Mouse (Mus musculus) ES-E14 (cell line): ENCODE measurements around the gene Ccpg1. TPM values are rescaled to one million over a fixed set of nuclear protein-coding genes. Genes with fewer than 3 reads are reported as not detected.

ENCODE experiments used
- DNase-seq: peaks from one replicate; pipeline ENCODE4 v3.0.0-alpha.2; 2013; ENCODE audit warnings: low read depth, low spot score
- H3K27ac ChIP-seq: 2 replicates; pipeline ENCODE4 v1.5.1; 2012; ENCODE audit warnings: low read depth, mild to moderate bottlenecking, low read length, moderate library complexity, mixed read lengths; ENCODE audit not compliant: poor library complexity, insufficient read depth, severe bottlenecking
- H3K36me3 ChIP-seq: 2 replicates; pipeline ENCODE4 v1.6.1; 2012; ENCODE audit warnings: mild to moderate bottlenecking, low read length, moderate library complexity, mixed read lengths; ENCODE audit not compliant: control insufficient read depth, poor library complexity, insufficient read depth, severe bottlenecking
- H3K4me1 ChIP-seq, 2 experiments: fragments of 150-350 bp in 1 of 2; sonication (generic) in 1 of 2; 2 replicates each; pipeline ENCODE4 v1.6.1; 2012; ENCODE audit warnings: low read length in 2 of 2, mild to moderate bottlenecking in 1 of 2, mixed read lengths in 1 of 2; ENCODE audit not compliant: control insufficient read depth in 2 of 2, insufficient read depth in 2 of 2, poor library complexity in 1 of 2
- H3K4me3 ChIP-seq, 2 experiments: fragments of 150-350 bp in 1 of 2; sonication (generic) in 1 of 2; 2 replicates each; pipeline ENCODE4 v1.5.1; 2012; ENCODE audit warnings: low read length in 2 of 2, low read depth in 1 of 2, mild to moderate bottlenecking in 1 of 2, mixed read lengths in 1 of 2; ENCODE audit not compliant: insufficient read depth in 1 of 2, poor library complexity in 1 of 2, severe bottlenecking in 1 of 2
- H3K9ac ChIP-seq: 2 replicates; pipeline ENCODE4 v1.6.1; 2012; ENCODE audit warnings: low read depth, mild to moderate bottlenecking, low read length, mixed read lengths; ENCODE audit not compliant: poor library complexity, insufficient read depth, severe bottlenecking
- H3K9me3 ChIP-seq: fragments of 150-350 bp; sonication (generic); 2 replicates; pipeline ENCODE4 v1.6.1; 2012; ENCODE audit warnings: low read depth, mild to moderate bottlenecking, low read length; ENCODE audit not compliant: control insufficient read depth, insufficient read depth
- CHD2 ChIP-seq: IDR thresholded peaks from 2 replicates; pipeline ENCODE4 v1.6.1; 2014; ENCODE audit warnings: mild to moderate bottlenecking, low read depth, low read length, inconsistent platforms
- HCFC1 ChIP-seq: IDR thresholded peaks from 2 replicates; pipeline ENCODE4 v1.6.1; 2012; ENCODE audit warnings: low read length, inconsistent platforms, borderline replicate concordance; ENCODE audit not compliant: insufficient read depth
- MAFK ChIP-seq: IDR thresholded peaks from 2 replicates; pipeline ENCODE4 v1.6.1; 2014; ENCODE audit warnings: mild to moderate bottlenecking, low read depth, low read length, inconsistent platforms; ENCODE audit not compliant: insufficient read depth
- ZC3H11A ChIP-seq: IDR thresholded peaks from 2 replicates; pipeline ENCODE4 v1.6.1; 2012; ENCODE audit warnings: low read depth, mild to moderate bottlenecking, inconsistent platforms, low read length, borderline replicate concordance
- ZNF384 ChIP-seq: IDR thresholded peaks from 2 replicates; pipeline ENCODE4 v1.6.1; 2012; ENCODE audit warnings: low read depth, low read length, inconsistent platforms
- in situ Hi-C, 2 experiments: fragments of 600-800 bp; cut with MboI; formaldehyde crosslinking; loops; one replicate each; pipeline ENCODE4 v1.15.1; 2025; ENCODE audit warnings: low sequenced_read_pairs in 2 of 2, inconsistent platforms in 1 of 2; ENCODE audit not compliant: unreplicated experiment in 2 of 2
- total RNA-seq: library from RNA; depleted of rRNA; stranded (reverse); fragments of 300-350 nt; gene quantifications from 2 replicates; pipeline ENCODE4 v1.2.3, GENCODE M21; 2012

Gene Ccpg1
- total RNA-seq, 1 experiment: 31.3 TPM

- H3K27ac ChIP-seq: peak within 1 kb of the TSS; percentile 8; the same call in 1 of the 2 replicates
- H3K4me3 ChIP-seq: peak within 1 kb of the TSS; percentile 82 to 92
- H3K4me1 ChIP-seq: peaks cover 5% of the 10 kb centered on the region in 2 experiments; a peak in 3 of 4 replicates
- peak; percentile 68 for DNase-seq
- TF ChIP-seq HCFC1 (peak; percentile 45; the same call in 1 of the 2 replicates), CHD2 (no peak)
- in situ Hi-C loops: no loop called here
- peak within 1 kb of the TSS; percentile 77 for H3K9ac ChIP-seq
- H3K36me3 ChIP-seq: no peaks in the 10 kb centered on the region
- H3K9me3 ChIP-seq: no peaks in the 10 kb centered on the region
Observed at GRCm38 (mm10) chr9:72958521-72959450, 26.4 kb upstream of the Ccpg1 start, which contains the start of the genes Dyx1c1 and Gm44503. Dyx1c1 (plus strand) TSS chr9:72958785. Gm44503 (plus strand) TSS chr9:72958852.

DNA sequence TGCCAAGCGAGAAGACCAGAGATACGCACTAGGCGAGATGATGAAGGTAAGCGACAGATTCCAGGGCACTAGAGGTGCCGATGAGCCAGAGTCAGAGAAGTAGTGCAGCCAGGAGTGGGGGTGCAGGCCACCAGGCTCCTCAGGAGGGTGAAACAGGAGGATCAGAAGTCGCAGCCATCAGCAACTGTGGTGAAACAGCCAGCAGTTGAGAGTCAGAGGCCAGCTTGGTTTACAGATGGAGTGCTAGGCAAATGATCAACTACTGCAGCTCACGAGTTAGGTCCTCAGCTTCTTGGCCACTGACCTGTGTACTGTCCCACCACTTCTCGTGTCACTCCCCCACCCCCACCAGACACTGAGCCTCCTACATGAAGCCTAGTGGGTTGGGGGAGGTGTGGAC lies 23.9 kb upstream of the Ccpg1 start:
- peaks cover 5% of the 10 kb centered on the region in 2 experiments; a peak in 3 of 4 replicates for H3K4me1 ChIP-seq
- H3K4me3 ChIP-seq: no peak overlapping the region
- peak overlapping the region; percentile 39; the same call in 1 of the 2 replicates for H3K9ac ChIP-seq
- DNase-seq: no peak
- no peaks in the 10 kb centered on the region for H3K36me3 ChIP-seq
- TF ChIP-seq ZNF384 (no peak), ZC3H11A (no peak), HCFC1 (no peak)
- in situ Hi-C loops: no loop called here
- no peaks in the 10 kb centered on the region for H3K9me3 ChIP-seq
- H3K27ac ChIP-seq: peak overlapping the region; percentile 36

DNA sequence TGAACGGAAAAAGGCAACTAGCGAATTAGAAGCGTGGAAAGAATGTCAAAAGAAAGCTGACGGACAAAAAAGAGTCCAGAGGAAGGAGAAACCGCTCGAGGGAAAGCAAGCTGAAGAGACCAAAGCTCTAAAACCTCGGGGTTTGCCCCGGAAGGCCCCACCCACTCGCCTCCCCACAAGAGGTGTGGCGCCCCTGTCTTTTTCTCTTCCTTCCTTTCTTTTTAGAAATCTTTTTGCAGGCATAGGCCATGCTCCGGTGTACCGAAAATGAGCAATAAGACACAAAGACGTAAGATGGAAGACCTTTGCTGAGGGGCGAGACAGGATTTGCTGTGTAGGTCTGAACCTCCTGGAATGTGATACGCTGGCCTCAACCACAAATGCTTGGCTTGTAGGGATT lies 23.3 kb upstream of the Ccpg1 start:
- DNase-seq: no peak
- Histone ChIP-seq H3K9me3 (no peaks in the 10 kb centered on the region), H3K9ac (peak overlapping the region; percentile 10; the same call in 1 of the 2 replicates), H3K27ac (no peak overlapping the region; the same call in 1 of the 2 replicates), H3K36me3 (no peaks in the 10 kb centered on the region), H3K4me3 (peak overlapping the region; percentile 15 to 32; a peak in 3 of 4 replicates), H3K4me1 (peaks cover 5% of the 10 kb centered on the region in 2 experiments; a peak in 3 of 4 replicates)
- in situ Hi-C loops: no loop called here
- no peak for TF ChIP-seq HCFC1
- no peak for TF ChIP-seq CHD2
- TF ChIP-seq MAFK: no peak
- no peak for TF ChIP-seq ZC3H11A
- no peak for TF ChIP-seq ZNF384

DNA sequence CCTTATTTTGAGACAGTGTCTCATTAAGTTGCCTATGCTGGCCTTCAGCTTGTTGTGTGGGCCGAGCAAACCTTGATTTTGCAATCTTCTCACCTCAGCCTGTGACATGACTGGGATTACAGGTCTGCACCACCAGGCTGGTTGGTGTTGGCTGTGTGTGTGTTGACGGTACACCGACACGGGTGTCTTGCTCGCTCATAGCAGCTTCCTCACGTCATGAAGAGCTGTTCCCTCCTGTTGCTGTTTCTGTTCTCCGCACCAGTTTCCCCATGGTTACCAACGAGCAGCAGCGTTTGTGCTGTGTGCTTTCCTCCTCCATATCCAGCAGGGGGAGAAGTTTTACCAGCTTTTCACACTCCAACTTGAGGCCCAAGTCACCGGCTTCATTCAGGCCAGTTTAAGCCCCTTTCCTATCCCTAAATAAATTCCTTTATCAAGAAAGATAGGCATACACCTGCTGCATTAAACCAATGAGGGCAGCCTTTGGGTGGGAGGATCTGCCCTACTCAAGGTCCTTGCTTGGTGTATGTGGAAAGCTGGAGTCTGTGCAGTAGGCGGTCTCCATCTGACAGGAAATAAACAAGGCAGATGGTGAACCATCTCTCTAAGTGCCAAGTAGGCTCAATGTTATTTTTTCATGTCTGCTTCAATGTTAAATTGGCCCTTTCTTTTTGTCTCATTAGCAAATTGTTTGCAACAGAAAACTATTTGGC lies 16.7 kb upstream of the Ccpg1 start:
- Histone ChIP-seq H3K9ac (no peak overlapping the region), H3K36me3 (no peaks in the 10 kb centered on the region), H3K4me1 (peaks cover 0 to 2% of the 10 kb centered on the region in 2 experiments; a peak in 1 of 4 replicates), H3K27ac (no peak overlapping the region), H3K9me3 (no peaks in the 10 kb centered on the region), H3K4me3 (no peak overlapping the region)
- TF ChIP-seq ZNF384 (no peak), ZC3H11A (peak; percentile 47; the same call in 1 of the 2 replicates), HCFC1 (no peak), MAFK (no peak), CHD2 (no peak)
- DNase-seq: peak; percentile 45
- in situ Hi-C loops: no loop called here
